Mouse (Mus musculus): Measurements from ENCODE around the gene Maged2.
"Not testable (repeated sequence)": the region's sequence is repeated elsewhere in the genome, so short reads cannot be mapped to it uniquely, and the experiment has no call there.

The Maged2 gene

DNA sequence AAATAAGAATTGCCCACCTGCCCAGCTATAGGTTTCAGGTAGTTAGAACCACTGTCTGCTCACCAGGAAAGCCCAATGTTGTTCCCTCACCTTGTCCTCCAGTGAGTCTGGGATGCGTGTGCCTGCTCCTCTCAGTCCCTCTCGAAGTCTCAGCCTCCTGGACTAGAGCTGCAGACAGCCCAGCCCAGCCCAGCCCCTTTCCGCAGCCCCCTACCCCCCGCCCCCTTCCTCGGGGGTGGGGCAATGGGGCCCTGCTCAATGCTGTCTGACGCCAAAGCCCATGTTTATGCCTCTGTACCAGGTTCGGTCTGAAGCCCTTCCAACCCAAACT is at the start of gene Maged2:
TSS of gene Maged2 (minus strand) at position 207 of the 331 bp plus-strand sequence.
- no peak for DNase-seq (ENCODE audit: low read depth)

- DNase-seq (ENCODE audit: low read depth): no peak
Observed at GRCm38 (mm10) chrX:150848230-150848629, 34.1 kb upstream of the Maged2 start.

- not testable (repeated sequence) for DNase-seq (ENCODE audit: low read depth)
Observed at GRCm38 (mm10) chrX:150845480-150846205, 31.5 kb upstream of the Maged2 start.

DNA sequence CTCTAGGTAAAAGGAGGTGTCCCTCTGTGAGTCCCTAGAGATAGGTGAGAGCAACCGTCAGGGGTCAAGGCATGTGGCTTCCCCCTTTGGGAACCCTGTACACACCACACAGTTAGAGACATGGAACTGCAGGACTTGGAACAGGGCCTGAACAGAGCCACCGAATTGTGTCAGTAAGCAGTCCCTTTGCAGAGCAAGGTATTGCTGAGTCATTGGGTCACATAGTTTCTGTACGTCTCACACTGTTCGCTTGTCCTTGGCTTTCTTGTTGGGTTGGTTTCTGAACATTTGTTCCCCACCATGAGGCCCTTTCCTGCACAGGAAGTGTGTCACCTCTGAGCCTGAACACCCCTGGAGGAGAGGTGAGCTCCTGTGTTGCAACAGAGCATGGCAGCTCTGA is 29.1 kb upstream of the Maged2 start:
- not testable (repeated sequence) for DNase-seq (ENCODE audit: low read depth)

- no peak for DNase-seq (ENCODE audit: low read depth)
Observed at GRCm38 (mm10) chrX:150830297-150830696, 16.2 kb upstream of the Maged2 start.

DNA sequence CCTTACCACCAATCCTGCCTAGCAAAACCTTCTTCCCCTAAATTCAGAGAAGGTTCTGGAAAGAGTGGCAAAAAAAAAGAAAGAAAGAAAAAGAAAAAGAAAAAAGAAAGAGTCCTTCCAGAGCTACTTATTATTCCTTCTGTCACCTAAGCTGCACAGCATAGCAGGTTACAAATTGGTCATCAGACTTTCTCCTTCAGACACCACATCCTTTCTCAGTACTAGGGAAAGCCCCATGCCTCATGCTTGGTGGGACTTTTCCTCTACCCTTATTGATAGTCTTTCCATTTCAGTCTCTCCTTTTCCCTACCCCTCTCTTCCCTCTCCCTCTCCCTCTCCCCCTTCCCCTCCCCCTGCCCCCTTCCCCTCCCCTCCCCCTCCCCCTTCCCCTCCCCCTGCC is 3.1 kb upstream of the Maged2 start:
- DNase-seq (ENCODE audit: low read depth): no peak

DNA sequence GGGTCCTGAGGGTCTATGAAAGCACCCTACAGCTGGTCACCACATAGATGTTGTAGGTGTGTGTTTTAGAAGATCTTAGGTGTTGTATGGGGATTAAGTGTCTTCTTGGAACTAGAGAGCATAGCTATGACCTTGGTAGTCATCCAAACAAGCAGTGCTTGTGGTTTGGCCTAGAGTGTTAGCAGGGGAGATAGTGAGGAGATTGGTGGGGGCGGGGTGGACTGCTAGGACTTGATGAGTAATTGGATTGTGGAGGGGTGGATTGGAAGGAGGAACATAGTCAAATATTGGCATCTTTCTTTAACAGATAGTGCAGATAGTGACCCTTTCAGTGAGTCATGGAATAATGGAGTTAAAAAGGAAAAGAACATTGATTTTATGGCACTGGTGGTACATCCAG is 1.5 kb upstream of the Maged2 start:
- DNase-seq (ENCODE audit: low read depth): no peak

DNA sequence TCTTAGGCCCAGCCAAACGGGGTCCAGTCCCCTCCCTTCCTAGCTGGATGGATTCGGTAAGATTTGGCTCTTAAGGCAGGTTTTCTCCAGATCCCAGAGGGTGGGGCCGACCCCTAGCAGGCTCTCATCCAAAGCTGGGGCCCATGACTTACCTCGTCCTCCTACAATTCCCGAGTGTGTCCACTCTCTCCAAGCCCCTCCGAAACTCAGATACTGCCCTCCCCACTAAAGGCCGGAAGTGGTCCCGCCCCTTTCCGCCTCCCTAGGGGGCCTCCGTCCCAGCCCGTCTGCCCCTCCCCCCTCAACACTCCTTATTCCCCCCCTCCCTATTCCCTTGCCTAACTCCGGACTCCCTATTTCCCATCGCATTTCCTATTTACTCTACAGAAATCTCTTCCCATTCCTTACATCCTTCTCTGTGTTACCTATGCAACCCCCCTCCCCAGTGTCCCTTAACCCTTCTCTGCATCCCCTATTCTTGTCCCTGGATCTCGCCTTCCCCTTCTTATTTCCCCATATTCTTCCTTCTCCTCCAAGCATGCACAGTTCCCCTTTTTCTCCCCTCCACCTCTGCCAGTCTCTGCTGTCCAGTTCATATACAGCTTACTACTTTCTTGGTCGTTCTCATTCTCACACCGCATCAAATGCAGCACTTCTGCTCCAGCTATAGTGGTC is 544 bp downstream of the Maged2 start:
- no peak for DNase-seq (ENCODE audit: low read depth)

DNA sequence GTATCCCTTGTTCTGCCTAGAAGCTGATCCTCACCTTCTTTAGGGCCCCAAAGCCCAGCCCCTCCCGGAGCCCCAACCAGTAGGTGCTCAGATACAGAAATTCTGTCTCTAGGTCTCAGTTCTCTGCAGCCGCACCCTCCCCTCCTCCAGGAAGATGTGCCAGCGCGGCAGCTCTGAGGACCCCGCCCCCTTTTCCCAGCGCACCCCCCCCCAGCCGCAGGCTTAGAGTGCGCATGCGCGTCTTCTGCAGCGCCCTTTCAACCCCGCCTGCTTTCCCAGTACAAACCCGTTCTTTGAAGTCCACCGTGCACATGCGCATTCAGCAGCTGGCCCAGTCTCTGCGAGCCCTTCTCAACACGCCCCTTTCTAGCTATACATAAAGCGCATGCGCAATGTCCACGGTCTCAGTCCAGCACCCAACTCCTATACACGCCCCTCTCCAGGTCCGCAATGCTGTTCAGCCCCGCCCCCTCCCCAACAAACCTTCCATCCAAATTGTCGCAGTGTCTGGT is 1.3 kb downstream of the Maged2 start:
- DNase-seq (ENCODE audit: low read depth): peak; percentile 64

GRCm38 (mm10) chrX:150800987-150801386 is 13.2 kb downstream of the Maged2 start:
- DNase-seq (ENCODE audit: low read depth): not testable (repeated sequence)

- not testable (repeated sequence) for DNase-seq (ENCODE audit: low read depth)
Observed at GRCm38 (mm10) chrX:150798493-150799177, 15.5 kb downstream of the Maged2 start.
